Comparison of ENCODE assay signal across 14 mouse cellular contexts in the genomic region with DNA sequence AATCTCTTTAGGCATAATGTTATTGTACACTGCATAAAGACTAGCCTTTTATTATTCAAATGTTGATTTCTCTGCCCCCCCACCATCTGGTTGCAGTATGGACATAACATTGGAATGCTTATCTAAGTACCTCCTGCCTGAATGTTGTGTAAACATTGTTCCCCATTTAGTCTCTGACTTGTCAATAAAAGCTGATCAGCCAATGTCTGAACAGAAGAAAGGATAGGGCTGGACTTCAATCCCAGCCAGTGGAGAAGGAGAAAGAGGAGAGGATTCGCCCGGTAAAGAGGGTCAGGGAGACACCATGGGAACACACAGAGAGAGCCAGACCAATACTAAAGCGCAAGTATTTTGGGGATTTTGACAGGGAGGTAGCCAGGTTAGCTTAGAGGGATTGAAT.
"Had no signal": no experiment of that assay in that cellular context is flagged by ENCODE, and none has a peak within 500 bp of the region (broad histone marks: within the 10 kb centered on the region; RNA-seq: fewer than 3 reads in every experiment).

No protein-coding gene starts in this region.

- H3K4me1 ChIP-seq: limb, embryonic 13.5 days; neural tube, embryonic 13.5 days had no signal

- H3K36me3 ChIP-seq: limb, embryonic 13.5 days; lung, embryonic 15.5 days; neural tube, embryonic 13.5 days had no signal

- H3K9me3 ChIP-seq: limb, embryonic 13.5 days; lung, embryonic 15.5 days; neural tube, embryonic 13.5 days had no signal

- H3K9ac ChIP-seq: limb, embryonic 13.5 days; liver, embryonic 14.5 days; lung, embryonic 15.5 days; neural tube, embryonic 13.5 days had no signal

- DNase-seq: kidney, adult 11 months; kidney, adult 9 months; kidney, postnatal 36 days; left cerebral cortex, postnatal 4 days; lung, postnatal 14 days; right cerebral cortex, postnatal 14 days; thymus, adult 18-20 months; thymus, postnatal 14 days had no signal

- H3K4me3 ChIP-seq: limb, embryonic 13.5 days; lung, embryonic 15.5 days; neural tube, embryonic 13.5 days had no signal

- H3K27me3 ChIP-seq: limb, embryonic 13.5 days; lung, embryonic 15.5 days; neural tube, embryonic 13.5 days had no signal

- ATAC-seq: hindbrain, postnatal 0 days had no signal

- H3K27ac ChIP-seq: hindbrain, postnatal 0 days; kidney, postnatal 0 days; limb, embryonic 13.5 days; liver, embryonic 14.5 days; lung, embryonic 15.5 days; neural tube, embryonic 13.5 days had no signal

- H3K4me2 ChIP-seq: limb, embryonic 13.5 days; lung, embryonic 15.5 days; neural tube, embryonic 13.5 days had no signal
